Mouse (Mus musculus) E14TG2a.4 (cell line): ENCODE results near the gene Cd46.

Source experiments
- CTCF ChIP-seq: conservative IDR thresholded peaks from 2 replicates; pipeline ENCODE4 v1.5.1; 2014; ENCODE audit warnings: low read length
- NANOG ChIP-seq: IDR thresholded peaks from 2 replicates; pipeline ENCODE4 v1.6.1; 2014; ENCODE audit warnings: borderline replicate concordance, low read length, mixed read lengths
- POU5F1 ChIP-seq: IDR thresholded peaks from 2 replicates; pipeline ENCODE4 v1.6.1; 2014; ENCODE audit warnings: low read length, borderline replicate concordance

GRCm38 (mm10) chr1:195092220-195092720, at the start of gene Cd46:
- TF ChIP-seq CTCF, result no peak
- TF ChIP-seq NANOG, result no peak
- no peak for TF ChIP-seq POU5F1
